Mouse (Mus musculus): Measurements from ENCODE around the gene Krt13. TPM values are rescaled to one million over a fixed set of nuclear protein-coding genes. Genes with fewer than 3 reads are reported as not detected.

The Krt13 gene
- polyA plus RNA-seq, 1 experiment from 2014 or later: not detected

DNA sequence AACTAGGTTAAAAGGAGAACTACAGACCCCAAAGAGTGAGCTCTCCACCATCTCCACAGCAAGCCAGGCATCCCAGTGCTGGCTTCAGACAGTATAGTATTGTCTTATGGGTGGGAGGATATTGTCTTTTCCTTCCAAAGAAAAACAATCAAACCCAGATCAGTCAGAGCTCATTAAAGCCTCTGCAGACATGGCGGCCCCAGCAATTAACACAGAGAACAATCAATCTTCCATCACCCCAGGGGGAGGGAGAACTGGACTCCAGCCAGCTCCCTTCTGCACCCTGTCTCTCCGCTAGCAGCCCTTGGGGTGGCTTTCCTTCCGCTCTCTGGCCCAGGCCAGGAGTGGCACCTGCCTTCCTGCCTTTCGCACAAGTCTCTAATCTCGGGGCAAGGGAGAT, 16.3 kb upstream of the Krt13 start:
- Histone ChIP-seq H3K27ac (replicated peaks in 1 of 2; ENCODE audit: control insufficient read depth in 1 of 2, insufficient read depth in 1 of 2, low read depth in 2 of 2, low read length in 2 of 2) (no peak overlapping the region), H3K4me1 (ENCODE audit: control insufficient read depth in 2 of 2, insufficient read depth in 2 of 2, low read length in 2 of 2) (no peaks in the 10 kb centered on the region; a peak in 1 of 4 replicates), H3K4me3 (ENCODE audit: control insufficient read depth in 1 of 2, insufficient read depth in 1 of 2, low read depth in 1 of 2, low read length in 2 of 2) (no peak overlapping the region), H3K36me3 (ENCODE audit: control insufficient read depth, insufficient read depth, low read length) (peaks cover 5% of the 10 kb centered on the region; the same call in 1 of the 2 replicates), H3K27me3 (ENCODE audit: control insufficient read depth, insufficient read depth, low read length) (peaks cover 7% of the 10 kb centered on the region), H3K9ac (ENCODE audit: low read length) (no peak overlapping the region), H3K9me3 (ENCODE audit: control insufficient read depth, low read length) (no peaks in the 10 kb centered on the region), H3K4me2 (ENCODE audit: low read length) (no peak overlapping the region)
- 56% methylated on average over 5 of the region's 5 CpGs for WGBS
- no peak for ATAC-seq (ENCODE audit: insufficient number of reproducible peaks, insufficient read depth, low FRiP score, low read depth)

DNA sequence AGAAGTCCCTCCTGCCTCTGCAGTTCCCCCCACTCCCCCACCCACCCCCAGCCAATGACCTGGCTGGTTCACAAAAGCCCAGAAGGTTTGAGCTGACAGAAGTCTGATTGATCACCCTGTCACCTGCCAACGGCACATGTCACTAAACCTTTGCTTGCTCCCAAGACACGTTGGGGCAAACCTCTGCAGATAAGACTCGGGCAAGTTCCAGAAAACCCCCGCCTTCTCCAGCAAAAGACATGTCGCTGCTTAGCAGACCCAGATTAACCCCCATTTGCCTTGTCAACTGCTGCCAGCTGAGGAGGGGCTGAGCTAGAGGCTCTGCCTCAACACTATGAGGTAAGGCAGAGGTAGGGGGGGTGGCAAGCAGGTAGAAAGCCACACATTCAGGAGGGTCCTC, 15.2 kb upstream of the Krt13 start:
- WGBS: 16% methylated on average over 5 of the region's 5 CpGs
- Histone ChIP-seq H3K36me3 (ENCODE audit: control insufficient read depth, insufficient read depth, low read length) (peaks cover 5% of the 10 kb centered on the region; the same call in 1 of the 2 replicates), H3K4me3 (ENCODE audit: control insufficient read depth in 1 of 2, insufficient read depth in 1 of 2, low read depth in 1 of 2, low read length in 2 of 2) (no peak overlapping the region), H3K27ac (replicated peaks in 1 of 2; ENCODE audit: control insufficient read depth in 1 of 2, insufficient read depth in 1 of 2, low read depth in 2 of 2, low read length in 2 of 2) (no peak overlapping the region), H3K9ac (ENCODE audit: low read length) (no peak overlapping the region), H3K9me3 (ENCODE audit: control insufficient read depth, low read length) (no peaks in the 10 kb centered on the region), H3K4me1 (ENCODE audit: control insufficient read depth in 2 of 2, insufficient read depth in 2 of 2, low read length in 2 of 2) (no peaks in the 10 kb centered on the region; a peak in 1 of 4 replicates), H3K4me2 (ENCODE audit: low read length) (no peak overlapping the region), H3K27me3 (ENCODE audit: control insufficient read depth, insufficient read depth, low read length) (peaks cover 10% of the 10 kb centered on the region)
- no peak for ATAC-seq (ENCODE audit: insufficient number of reproducible peaks, insufficient read depth, low FRiP score, low read depth)

DNA sequence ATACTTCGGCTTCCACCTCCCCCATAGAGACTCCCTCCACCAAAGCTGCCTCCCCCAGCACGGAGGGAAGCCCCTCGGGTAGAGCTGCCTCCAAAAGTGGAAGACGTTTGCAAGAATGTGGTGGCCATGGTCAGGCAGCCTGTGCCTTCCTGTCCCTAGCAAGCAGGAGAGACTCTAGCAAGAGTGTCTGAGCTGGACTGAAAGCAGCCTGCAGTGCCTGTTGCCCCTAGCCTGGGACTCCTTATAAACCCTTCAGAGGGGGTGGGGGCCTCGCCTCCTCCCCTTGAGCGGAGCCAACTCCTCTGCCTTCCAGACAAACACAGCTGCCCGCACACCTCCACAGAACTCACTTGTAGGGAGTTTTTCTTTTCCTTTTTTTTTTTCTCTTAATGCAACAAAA, 14.4 kb upstream of the Krt13 start, which contains the start of gene Krt15:
TSS of gene Krt15 (minus strand) at position 198 of the 400 bp plus-strand sequence.
- H3K27me3 ChIP-seq (ENCODE audit: control insufficient read depth, insufficient read depth, low read length): peaks cover 10% of the 10 kb centered on the region
- H3K9ac ChIP-seq (ENCODE audit: low read length): no peak within 1 kb of the TSS
- 51% methylated on average over 7 of the region's 7 CpGs for whole genome bisulfite sequencing
- no peak within 1 kb of the TSS for H3K4me2 ChIP-seq (ENCODE audit: low read length)
- H3K36me3 ChIP-seq (ENCODE audit: control insufficient read depth, insufficient read depth, low read length): peaks cover 5% of the 10 kb centered on the region; the same call in 1 of the 2 replicates
- no peak for ATAC-seq (ENCODE audit: insufficient number of reproducible peaks, insufficient read depth, low FRiP score, low read depth)
- no peak within 1 kb of the TSS for H3K4me3 ChIP-seq (ENCODE audit: control insufficient read depth in 1 of 2, insufficient read depth in 1 of 2, low read depth in 1 of 2, low read length in 2 of 2)
- H3K9me3 ChIP-seq (ENCODE audit: control insufficient read depth, low read length): no peaks in the 10 kb centered on the region
- no peak within 1 kb of the TSS for H3K27ac ChIP-seq (replicated peaks in 1 of 2; ENCODE audit: control insufficient read depth in 1 of 2, insufficient read depth in 1 of 2, low read depth in 2 of 2, low read length in 2 of 2)
- no peaks in the 10 kb centered on the region; a peak in 1 of 4 replicates for H3K4me1 ChIP-seq (ENCODE audit: control insufficient read depth in 2 of 2, insufficient read depth in 2 of 2, low read length in 2 of 2)

DNA sequence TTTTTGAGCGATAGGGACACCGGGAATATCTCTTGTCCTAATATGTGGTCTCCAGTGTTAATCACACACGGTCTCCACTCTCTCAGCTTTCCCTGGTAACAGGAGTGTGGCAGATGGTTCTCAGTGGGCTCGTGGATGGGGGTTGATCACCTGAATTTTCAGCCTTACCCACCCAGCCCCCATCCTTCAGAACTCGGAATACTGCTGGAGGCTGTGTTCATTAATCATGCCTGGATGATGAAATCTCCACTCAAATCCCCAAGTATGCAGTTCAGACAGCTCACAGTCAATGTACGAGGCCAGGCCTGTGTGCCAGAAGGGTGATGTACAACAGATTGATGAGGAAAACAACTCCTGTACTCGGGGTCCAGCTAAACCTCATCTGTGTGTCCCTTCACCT, 3.5 kb upstream of the Krt13 start:
- no peak overlapping the region for H3K4me2 ChIP-seq (ENCODE audit: low read length)
- H3K4me1 ChIP-seq (ENCODE audit: control insufficient read depth in 2 of 2, insufficient read depth in 2 of 2, low read length in 2 of 2): peaks cover 3 to 5% of the 10 kb centered on the region in 2 experiments; a peak in 1 of 4 replicates
- WGBS: 73% methylated on average over 7 of the region's 7 CpGs
- no peaks in the 10 kb centered on the region for H3K36me3 ChIP-seq (ENCODE audit: control insufficient read depth, insufficient read depth, low read length)
- no peak overlapping the region for H3K9ac ChIP-seq (ENCODE audit: low read length)
- no peak for ATAC-seq (ENCODE audit: insufficient number of reproducible peaks, insufficient read depth, low FRiP score, low read depth)
- H3K9me3 ChIP-seq (ENCODE audit: control insufficient read depth, low read length): no peaks in the 10 kb centered on the region
- H3K27me3 ChIP-seq (ENCODE audit: control insufficient read depth, insufficient read depth, low read length): peaks cover 4% of the 10 kb centered on the region; the same call in 1 of the 2 replicates
- no peak overlapping the region for H3K27ac ChIP-seq (replicated peaks in 1 of 2; ENCODE audit: control insufficient read depth in 1 of 2, insufficient read depth in 1 of 2, low read depth in 2 of 2, low read length in 2 of 2)
- no peak overlapping the region for H3K4me3 ChIP-seq (ENCODE audit: control insufficient read depth in 1 of 2, insufficient read depth in 1 of 2, low read depth in 1 of 2, low read length in 2 of 2)

DNA sequence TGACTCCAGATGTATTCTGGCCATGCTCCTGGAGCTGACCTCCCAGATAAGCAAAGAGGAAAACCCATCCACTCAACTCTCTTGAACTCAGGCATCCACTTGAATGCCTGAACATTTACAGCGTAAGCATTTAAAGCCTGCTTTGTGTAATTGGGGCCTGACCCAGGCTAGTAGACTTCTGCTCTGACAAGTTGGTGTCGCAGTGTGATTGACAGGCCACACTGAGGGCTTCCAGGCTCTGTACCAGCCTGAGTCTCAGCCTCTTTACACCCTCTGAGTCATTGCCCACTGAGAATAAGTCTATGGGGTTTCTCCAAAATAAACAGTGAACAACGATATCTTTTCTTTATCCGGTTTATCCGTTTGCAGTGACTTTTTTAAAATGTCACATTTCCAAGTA, 1.0 kb downstream of the Krt13 start:
- 36% methylated on average over 5 of the region's 5 CpGs for WGBS
- Histone ChIP-seq H3K27me3 (ENCODE audit: control insufficient read depth, insufficient read depth, low read length) (peaks cover 4% of the 10 kb centered on the region; the same call in 1 of the 2 replicates), H3K36me3 (ENCODE audit: control insufficient read depth, insufficient read depth, low read length) (no peaks in the 10 kb centered on the region), H3K27ac (replicated peaks in 1 of 2; ENCODE audit: control insufficient read depth in 1 of 2, insufficient read depth in 1 of 2, low read depth in 2 of 2, low read length in 2 of 2) (no peak overlapping the region), H3K4me3 (ENCODE audit: control insufficient read depth in 1 of 2, insufficient read depth in 1 of 2, low read depth in 1 of 2, low read length in 2 of 2) (no peak overlapping the region), H3K4me1 (ENCODE audit: control insufficient read depth in 2 of 2, insufficient read depth in 2 of 2, low read length in 2 of 2) (peaks cover under 1 to 3% of the 10 kb centered on the region in 2 experiments; a peak in 1 of 4 replicates), H3K9ac (ENCODE audit: low read length) (no peak overlapping the region), H3K4me2 (ENCODE audit: low read length) (no peak overlapping the region), H3K9me3 (ENCODE audit: control insufficient read depth, low read length) (no peaks in the 10 kb centered on the region)
- no peak for ATAC-seq (ENCODE audit: insufficient number of reproducible peaks, insufficient read depth, low FRiP score, low read depth)

DNA sequence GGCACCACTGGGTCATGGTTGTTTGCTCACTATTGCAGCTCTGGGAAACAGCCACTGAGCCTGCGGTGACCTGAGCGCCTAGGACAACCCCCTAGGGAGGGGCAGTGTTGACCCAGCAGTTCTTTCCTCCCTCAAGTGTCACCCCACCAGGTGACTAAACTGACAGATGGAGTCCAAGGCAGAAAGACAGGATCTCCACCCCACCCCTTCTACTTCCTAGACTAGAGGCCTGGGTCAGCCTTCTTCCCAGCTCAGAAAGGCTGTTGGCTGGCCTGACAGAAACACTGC, 7.7 kb downstream of the Krt13 start:
- WGBS: 65% methylated on average over 2 of the region's 2 CpGs
- Histone ChIP-seq H3K36me3 (ENCODE audit: control insufficient read depth, insufficient read depth, low read length) (no peaks in the 10 kb centered on the region), H3K27ac (replicated peaks in 1 of 2; ENCODE audit: control insufficient read depth in 1 of 2, insufficient read depth in 1 of 2, low read depth in 2 of 2, low read length in 2 of 2) (no peak overlapping the region), H3K9me3 (ENCODE audit: control insufficient read depth, low read length) (no peaks in the 10 kb centered on the region), H3K9ac (ENCODE audit: low read length) (no peak overlapping the region), H3K4me1 (ENCODE audit: control insufficient read depth in 2 of 2, insufficient read depth in 2 of 2, low read length in 2 of 2) (no peaks in the 10 kb centered on the region), H3K4me2 (ENCODE audit: low read length) (no peak overlapping the region), H3K27me3 (ENCODE audit: control insufficient read depth, insufficient read depth, low read length) (no peaks in the 10 kb centered on the region), H3K4me3 (ENCODE audit: control insufficient read depth in 1 of 2, insufficient read depth in 1 of 2, low read depth in 1 of 2, low read length in 2 of 2) (no peak overlapping the region)
- ATAC-seq (ENCODE audit: insufficient number of reproducible peaks, insufficient read depth, low FRiP score, low read depth): no peak

DNA sequence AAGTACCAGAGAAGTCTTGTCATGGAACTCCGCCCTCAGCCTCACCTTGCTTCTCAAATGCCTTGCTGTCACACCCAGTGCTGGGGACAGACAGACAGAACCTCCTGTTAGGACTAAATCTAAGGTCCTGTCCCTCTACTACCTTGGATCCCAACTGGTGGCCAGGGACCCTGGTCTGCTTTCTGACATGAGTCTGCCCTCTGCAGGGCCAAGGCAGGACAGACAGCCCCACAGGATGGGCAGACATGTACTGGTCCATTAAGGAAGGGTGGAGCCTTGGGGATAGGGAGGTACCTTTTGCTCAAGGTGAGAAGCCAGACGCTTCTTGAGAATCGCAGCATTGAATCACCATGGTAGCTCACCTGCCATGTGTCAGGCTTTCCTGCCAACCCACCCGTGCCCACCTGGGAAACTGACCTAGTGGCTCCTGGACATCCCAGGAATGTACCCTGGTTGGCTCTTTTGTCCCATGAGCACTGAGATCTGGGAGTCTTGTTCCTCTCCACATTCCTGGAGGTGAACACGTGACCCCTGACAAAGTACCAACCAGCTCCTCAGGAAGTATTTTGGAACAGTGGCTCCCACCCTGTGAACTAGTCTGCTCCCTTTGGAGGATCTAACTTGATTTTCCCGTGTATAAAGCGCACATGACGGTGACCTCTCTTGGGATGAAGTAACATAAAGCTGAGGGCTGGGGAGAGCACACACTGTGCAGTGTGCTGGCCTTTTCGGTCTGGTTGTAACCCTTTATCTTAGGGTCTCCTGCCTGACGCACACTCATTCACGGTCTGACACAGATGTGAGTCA, 8.2 kb downstream of the Krt13 start:
- Histone ChIP-seq H3K4me3 (ENCODE audit: control insufficient read depth in 1 of 2, insufficient read depth in 1 of 2, low read depth in 1 of 2, low read length in 2 of 2) (no peak overlapping the region), H3K9me3 (ENCODE audit: control insufficient read depth, low read length) (no peaks in the 10 kb centered on the region), H3K27me3 (ENCODE audit: control insufficient read depth, insufficient read depth, low read length) (no peaks in the 10 kb centered on the region), H3K4me2 (ENCODE audit: low read length) (no peak overlapping the region), H3K36me3 (ENCODE audit: control insufficient read depth, insufficient read depth, low read length) (no peaks in the 10 kb centered on the region), H3K27ac (replicated peaks in 1 of 2; ENCODE audit: control insufficient read depth in 1 of 2, insufficient read depth in 1 of 2, low read depth in 2 of 2, low read length in 2 of 2) (no peak overlapping the region), H3K4me1 (ENCODE audit: control insufficient read depth in 2 of 2, insufficient read depth in 2 of 2, low read length in 2 of 2) (no peaks in the 10 kb centered on the region), H3K9ac (ENCODE audit: low read length) (no peak overlapping the region)
- WGBS: 75% methylated on average over 11 of the region's 11 CpGs
- no peak for ATAC-seq (ENCODE audit: insufficient number of reproducible peaks, insufficient read depth, low FRiP score, low read depth)
